Mouse (Mus musculus) midbrain, embryonic 14.5 days (tissue): ENCODE measurements around the gene Tubb3. TPM values are rescaled to one million over a fixed set of nuclear protein-coding genes. Genes with fewer than 3 reads are reported as not detected.
A peak's percentile ranks its signal among the peaks of the same experiment; 100 is the strongest.

Experiments
- ATAC-seq: fragments of 200-750 bp; cut with Nextera tagmentation; 2 replicates; pipeline ENCODE4 v1.8.0; 2017; ENCODE audit warnings: moderate number of reproducible peaks, moderate library complexity; ENCODE audit not compliant: low FRiP score, low TSS enrichment
- DNase-seq: peaks from one replicate; pipeline ENCODE4 v3.0.0-alpha.2; 2015
- H3K27ac ChIP-seq: fragments of 300-500 bp; sonication (generic); replicated peaks from 2 replicates; pipeline ENCODE4 v1.5.1; 2014; ENCODE audit warnings: mild to moderate bottlenecking, low read depth, low read length, moderate library complexity
- H3K27me3 ChIP-seq: fragments of 300-500 bp; sonication (generic); 2 replicates; pipeline ENCODE4 v1.6.1; 2014; ENCODE audit warnings: low read length, control low read depth, mixed read lengths; ENCODE audit not compliant: control insufficient read depth, insufficient read depth
- H3K36me3 ChIP-seq: fragments of 300-500 bp; sonication (generic); 2 replicates; pipeline ENCODE4 v1.6.1; 2014; ENCODE audit warnings: low read length, control low read depth; ENCODE audit not compliant: control insufficient read depth, insufficient read depth
- H3K4me1 ChIP-seq: fragments of 300-500 bp; sonication (generic); 2 replicates; pipeline ENCODE4 v1.6.1; 2014; ENCODE audit warnings: mild to moderate bottlenecking, antibody characterized with exemption, low read length, control low read depth; ENCODE audit not compliant: control insufficient read depth, insufficient read depth
- H3K4me2 ChIP-seq: fragments of 300-500 bp; sonication (generic); 2 replicates; pipeline ENCODE4 v1.6.1; 2014; ENCODE audit warnings: mild to moderate bottlenecking, low read length, moderate library complexity
- H3K4me3 ChIP-seq: fragments of 300-500 bp; sonication (generic); replicated peaks from 2 replicates; pipeline ENCODE4 v1.5.1; 2014; ENCODE audit warnings: low read depth, low read length
- H3K9ac ChIP-seq: fragments of 300-500 bp; sonication (generic); replicated peaks from 2 replicates; pipeline ENCODE4 v1.6.1; 2014; ENCODE audit warnings: mild to moderate bottlenecking, low read length, moderate library complexity
- H3K9me3 ChIP-seq: fragments of 300-500 bp; sonication (generic); 2 replicates; pipeline ENCODE4 v1.6.1; 2016; ENCODE audit warnings: low read length, control low read depth, mixed read lengths; ENCODE audit not compliant: control insufficient read depth
- WGBS: fragments of 180-500 bp; shearing (Covaris S2); extraction: QIAGEN DNeasy Blood & Tissue Kit; methylation state at CpG from one replicate; pipeline ENCODE4 v1.1.7; 2014; 5-methylcytosine and 5-hydroxymethylcytosine counted together
- polyA plus RNA-seq: library from polyadenylated mRNA; unstranded; fragments of >200 nt; fragmentation: Nextera tagmentation; extraction: Ambion mirVana; gene quantifications from 2 replicates; pipeline ENCODE4 v1.2.1, GENCODE M21; 2014

Tubb3 gene
- polyA plus RNA-seq, 1 experiment from 2014 or later: 2,035 TPM

DNA sequence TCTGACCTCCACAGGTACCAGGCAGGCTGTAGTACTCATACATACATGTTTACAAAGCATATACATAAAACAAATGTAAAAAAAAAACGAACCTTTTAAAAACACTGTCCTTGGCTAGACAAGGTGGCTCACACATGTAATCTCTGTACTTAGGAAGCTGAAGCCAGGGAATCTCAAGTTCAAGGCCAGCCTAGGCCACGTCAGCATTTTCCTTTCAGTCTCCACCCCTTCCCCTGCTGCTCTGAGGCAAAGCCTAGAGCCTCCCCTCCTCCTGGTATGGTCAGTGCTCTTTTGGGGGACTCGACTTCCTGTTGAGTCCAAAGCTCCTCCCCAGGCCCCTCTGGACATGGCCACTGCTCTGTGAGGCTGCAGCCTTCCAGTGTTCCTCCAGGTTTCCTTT, 24.2 kb upstream of the Tubb3 start:
- no peak for DNase-seq
- no peak for ATAC-seq
- Histone ChIP-seq H3K9ac (no peak overlapping the region), H3K36me3 (peaks cover 100% of the 10 kb centered on the region), H3K27ac (no peak overlapping the region), H3K4me3 (no peak overlapping the region), H3K4me1 (no peaks in the 10 kb centered on the region), H3K4me2 (no peak overlapping the region), H3K27me3 (no peaks in the 10 kb centered on the region), H3K9me3 (no peaks in the 10 kb centered on the region)
- WGBS: 87% methylated on average over 3 of the region's 3 CpGs

DNA sequence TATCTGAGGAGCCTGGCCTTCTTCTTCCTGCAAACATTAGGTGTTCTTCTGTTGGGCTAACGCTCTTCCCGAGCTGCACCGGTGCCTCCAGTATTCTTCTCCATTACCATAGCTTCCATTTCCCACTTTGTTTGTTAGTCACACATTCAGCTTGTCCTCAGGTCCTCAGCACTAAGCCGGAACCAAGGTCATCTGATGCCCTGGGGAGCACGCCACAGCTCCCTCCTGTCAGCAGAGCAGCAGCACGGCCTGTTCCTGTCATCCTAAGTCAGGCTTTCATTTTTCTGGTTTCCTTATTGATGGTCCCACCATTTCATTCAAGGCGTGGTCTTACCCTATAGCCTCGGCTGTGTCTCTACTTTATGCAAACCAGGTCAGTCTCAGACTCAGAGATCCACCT, 23.4 kb upstream of the Tubb3 start:
- no peak overlapping the region for H3K27ac ChIP-seq
- H3K4me1 ChIP-seq: no peaks in the 10 kb centered on the region
- ATAC-seq (no peak), DNase-seq (no peak)
- WGBS: 93% methylated on average over 8 of the region's 8 CpGs
- H3K9ac ChIP-seq: no peak overlapping the region
- peaks cover 100% of the 10 kb centered on the region for H3K36me3 ChIP-seq
- H3K4me3 ChIP-seq: no peak overlapping the region
- no peaks in the 10 kb centered on the region for H3K9me3 ChIP-seq
- no peak overlapping the region for H3K4me2 ChIP-seq
- no peaks in the 10 kb centered on the region for H3K27me3 ChIP-seq

DNA sequence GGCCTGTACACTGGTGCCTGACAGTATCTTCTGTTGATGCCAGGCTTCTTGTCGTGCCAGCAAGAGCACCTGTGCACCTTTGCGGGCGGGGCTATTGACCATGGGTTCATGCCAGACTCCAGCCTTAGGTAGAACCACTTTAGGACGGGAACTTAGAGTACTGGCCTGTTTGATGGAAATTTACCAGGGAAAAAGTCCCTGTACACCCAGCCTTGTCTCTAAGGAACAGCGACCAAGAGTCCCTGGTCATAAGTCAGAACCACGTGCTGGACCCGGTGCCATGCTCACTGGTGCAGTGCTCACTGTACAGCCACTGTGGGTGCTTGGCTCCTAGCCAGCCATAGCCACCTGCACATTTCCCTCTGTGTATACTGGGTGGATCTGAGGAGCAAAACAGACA, 22.2 kb upstream of the Tubb3 start:
- no peaks in the 10 kb centered on the region for H3K9me3 ChIP-seq
- no peak overlapping the region for H3K4me3 ChIP-seq
- no peaks in the 10 kb centered on the region for H3K27me3 ChIP-seq
- no peaks in the 10 kb centered on the region for H3K4me1 ChIP-seq
- no peak overlapping the region for H3K4me2 ChIP-seq
- ATAC-seq: no peak
- H3K36me3 ChIP-seq: peaks cover 100% of the 10 kb centered on the region
- H3K27ac ChIP-seq: no peak overlapping the region
- DNase-seq: no peak
- 96% methylated on average over 7 of the region's 7 CpGs for WGBS
- no peak overlapping the region for H3K9ac ChIP-seq

DNA sequence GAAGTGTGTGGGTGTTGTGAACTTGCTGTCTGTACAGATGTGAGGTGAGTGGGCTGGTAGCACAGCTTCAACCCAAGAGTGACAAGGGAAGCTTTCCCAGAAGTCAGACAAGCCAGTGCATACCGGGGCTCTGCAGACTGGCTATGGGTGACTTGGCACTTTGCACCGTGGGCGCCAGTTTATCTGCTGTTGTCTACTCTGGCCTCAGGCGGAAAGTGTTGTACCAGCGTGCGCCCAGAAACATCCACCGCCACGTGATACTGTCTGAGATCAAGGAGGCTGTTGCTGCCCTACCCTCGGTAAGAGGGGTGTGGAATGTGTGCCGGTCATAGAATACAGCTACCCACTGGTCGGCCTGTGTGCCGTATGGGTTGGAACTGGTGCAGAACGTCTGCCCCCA, 12.9 kb upstream of the Tubb3 start:
- no peak overlapping the region for H3K4me2 ChIP-seq
- 97% methylated on average over 13 of the region's 13 CpGs for WGBS
- no peaks in the 10 kb centered on the region for H3K27me3 ChIP-seq
- peaks cover 100% of the 10 kb centered on the region for H3K36me3 ChIP-seq
- no peaks in the 10 kb centered on the region for H3K9me3 ChIP-seq
- H3K9ac ChIP-seq: no peak overlapping the region
- H3K27ac ChIP-seq: no peak overlapping the region
- no peak for ATAC-seq
- DNase-seq: no peak
- no peak overlapping the region for H3K4me3 ChIP-seq
- H3K4me1 ChIP-seq: no peaks in the 10 kb centered on the region

DNA sequence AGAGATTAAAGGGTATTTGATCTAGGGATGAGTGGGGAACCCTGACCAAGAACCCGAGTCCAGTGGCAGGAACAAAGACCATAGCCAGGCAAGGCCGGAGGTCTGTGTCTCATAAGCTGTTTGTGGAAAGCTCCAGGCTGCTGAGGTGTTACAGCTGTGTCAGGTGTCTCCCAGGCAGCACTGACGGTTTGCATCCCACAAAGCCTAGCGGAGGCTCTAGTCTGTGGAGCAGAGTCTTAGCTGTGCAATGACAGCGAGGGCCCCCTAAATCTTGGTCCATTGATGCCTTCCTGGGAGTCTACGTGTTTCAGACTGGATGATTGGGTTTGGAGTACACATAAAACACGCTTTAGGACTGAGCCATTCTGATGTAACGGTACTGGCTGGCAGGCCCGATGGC, 9.3 kb upstream of the Tubb3 start:
- Histone ChIP-seq H3K9ac (no peak overlapping the region), H3K4me3 (no peak overlapping the region), H3K27ac (no peak overlapping the region), H3K36me3 (peaks cover 67% of the 10 kb centered on the region), H3K4me2 (no peak overlapping the region), H3K4me1 (peaks cover 5% of the 10 kb centered on the region; the same call in 1 of the 2 replicates), H3K9me3 (no peaks in the 10 kb centered on the region), H3K27me3 (no peaks in the 10 kb centered on the region)
- WGBS: 89% methylated on average over 9 of the region's 9 CpGs
- ATAC-seq (no peak), DNase-seq (no peak)

DNA sequence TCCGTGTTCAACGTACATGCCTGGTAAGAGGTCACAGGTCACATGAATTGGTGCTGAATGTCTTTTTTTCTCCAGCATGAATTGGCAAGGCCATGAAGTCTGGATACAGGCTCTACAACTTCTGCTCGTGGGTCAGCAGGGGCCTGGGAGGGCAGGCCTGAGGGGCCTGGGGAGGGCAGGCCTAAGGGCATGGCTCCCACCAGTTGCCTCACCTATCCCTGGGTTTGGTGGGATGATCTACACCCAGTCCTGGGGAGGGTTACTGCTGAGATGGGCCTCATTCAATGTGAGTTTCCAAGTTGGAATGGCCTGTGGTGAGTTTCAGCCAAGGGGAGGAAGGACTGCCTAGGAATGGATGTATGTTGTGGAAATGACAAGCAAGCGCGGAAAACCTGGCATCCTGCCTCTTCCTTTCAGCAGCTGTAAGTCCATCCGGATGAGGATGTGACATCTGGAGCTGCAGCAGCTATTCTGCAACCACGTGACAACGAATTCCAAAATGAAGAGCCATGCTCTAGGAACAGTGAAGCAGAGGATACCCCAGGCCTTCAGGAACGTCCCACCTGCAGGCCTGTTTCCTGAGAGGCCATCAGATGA, 8.4 kb upstream of the Tubb3 start:
- H3K4me3 ChIP-seq: no peak overlapping the region

DNA sequence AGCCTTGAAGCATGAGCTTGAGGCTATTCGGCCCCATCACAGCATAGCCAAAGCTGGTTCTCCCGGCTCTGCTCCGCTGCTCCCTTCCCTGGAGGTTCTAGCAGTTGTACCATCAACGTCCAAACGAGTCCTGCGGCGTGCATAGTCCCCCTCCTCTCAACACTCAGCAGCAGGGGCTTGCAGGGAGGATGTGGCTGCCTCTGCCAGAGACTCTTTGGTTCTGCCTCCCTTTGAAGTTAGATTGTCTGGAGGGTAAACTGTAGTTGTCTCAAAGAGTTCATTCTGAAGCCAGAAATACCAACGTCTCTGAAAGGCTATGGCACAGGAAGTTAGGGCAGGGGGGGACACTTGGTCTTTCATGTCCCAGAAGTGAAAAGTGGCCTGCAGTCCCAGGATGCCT, 6.7 kb upstream of the Tubb3 start:
- H3K4me1 ChIP-seq: peaks cover 15% of the 10 kb centered on the region
- DNase-seq: no peak
- no peaks in the 10 kb centered on the region for H3K27me3 ChIP-seq
- no peak overlapping the region for H3K9ac ChIP-seq
- no peak overlapping the region for H3K4me2 ChIP-seq
- H3K36me3 ChIP-seq: peaks cover 41% of the 10 kb centered on the region
- no peak overlapping the region for H3K4me3 ChIP-seq
- peak overlapping the region; percentile 14; the same call in 1 of the 2 replicates for H3K27ac ChIP-seq
- ATAC-seq: no peak
- no peaks in the 10 kb centered on the region for H3K9me3 ChIP-seq
- WGBS: 25% methylated on average over 8 of the region's 8 CpGs

More for the DNA sequence above, 8.4 kb upstream of the Tubb3 start:
- no peaks in the 10 kb centered on the region for H3K9me3 ChIP-seq
- H3K27ac ChIP-seq: no peak overlapping the region
- no peak for ATAC-seq
- no peak for DNase-seq
- H3K36me3 ChIP-seq: peaks cover 58% of the 10 kb centered on the region
- H3K27me3 ChIP-seq: no peaks in the 10 kb centered on the region
- no peak overlapping the region for H3K4me2 ChIP-seq
- H3K9ac ChIP-seq: no peak overlapping the region
- WGBS: 92% methylated on average over 9 of the region's 9 CpGs
- H3K4me1 ChIP-seq: peaks cover 6% of the 10 kb centered on the region

DNA sequence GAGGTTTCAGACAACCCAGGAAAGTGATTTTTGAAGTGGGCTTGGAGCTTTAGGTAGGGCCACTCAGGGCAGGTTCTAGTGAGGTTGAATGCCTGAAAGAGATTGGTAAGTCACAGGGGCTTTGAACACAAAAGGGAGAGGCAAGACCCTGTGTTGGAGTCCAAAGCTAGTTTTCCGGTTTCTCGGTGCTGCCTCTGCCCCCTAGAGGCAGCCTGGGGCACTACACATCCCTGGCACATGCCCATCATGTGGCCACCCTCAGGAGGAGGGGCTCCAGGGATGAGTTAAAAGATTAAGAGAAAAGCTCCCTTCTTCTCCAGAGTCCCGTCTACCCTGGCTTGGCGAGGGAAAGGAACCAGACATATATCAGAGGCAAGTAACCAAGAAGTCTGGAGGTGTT, 4.4 kb upstream of the Tubb3 start, which contains the start of gene Mc1r:
Gene Mc1r, plus strand, starts transcription at position 322 of the 400 bp plus-strand sequence.
- H3K9me3 ChIP-seq: no peaks in the 10 kb centered on the region
- H3K4me3 ChIP-seq: no peak within 1 kb of the TSS
- ATAC-seq (no peak), DNase-seq (peak; percentile 84)
- no peaks in the 10 kb centered on the region for H3K27me3 ChIP-seq
- peaks cover 23% of the 10 kb centered on the region for H3K4me1 ChIP-seq
- H3K9ac ChIP-seq: no peak within 1 kb of the TSS
- WGBS: 6% methylated on average over 4 of the region's 4 CpGs
- 0 out of 2 replicates have a peak within 1 kb of the TSS, but pooled peaks have one; percentile 13 for H3K27ac ChIP-seq
- H3K4me2 ChIP-seq: peak within 1 kb of the TSS; percentile 2; the same call in 1 of the 2 replicates
- peaks cover 18% of the 10 kb centered on the region for H3K36me3 ChIP-seq

DNA sequence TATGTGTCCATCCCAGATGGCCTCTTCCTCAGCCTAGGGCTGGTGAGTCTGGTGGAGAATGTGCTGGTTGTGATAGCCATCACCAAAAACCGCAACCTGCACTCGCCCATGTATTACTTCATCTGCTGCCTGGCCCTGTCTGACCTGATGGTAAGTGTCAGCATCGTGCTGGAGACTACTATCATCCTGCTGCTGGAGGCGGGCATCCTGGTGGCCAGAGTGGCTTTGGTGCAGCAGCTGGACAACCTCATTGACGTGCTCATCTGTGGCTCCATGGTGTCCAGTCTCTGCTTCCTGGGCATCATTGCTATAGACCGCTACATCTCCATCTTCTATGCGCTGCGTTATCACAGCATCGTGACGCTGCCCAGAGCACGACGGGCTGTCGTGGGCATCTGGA, 3.6 kb upstream of the Tubb3 start:
- no peak overlapping the region for H3K9ac ChIP-seq
- H3K4me3 ChIP-seq: no peak overlapping the region
- no peaks in the 10 kb centered on the region for H3K9me3 ChIP-seq
- no peaks in the 10 kb centered on the region for H3K27me3 ChIP-seq
- H3K36me3 ChIP-seq: peaks cover 10% of the 10 kb centered on the region
- no peak for ATAC-seq
- whole genome bisulfite sequencing: 97% methylated on average over 13 of the region's 13 CpGs
- no peak for DNase-seq
- peaks cover 23% of the 10 kb centered on the region for H3K4me1 ChIP-seq
- no peak overlapping the region for H3K4me2 ChIP-seq
- H3K27ac ChIP-seq: no peak overlapping the region
